In the genomic region with DNA sequence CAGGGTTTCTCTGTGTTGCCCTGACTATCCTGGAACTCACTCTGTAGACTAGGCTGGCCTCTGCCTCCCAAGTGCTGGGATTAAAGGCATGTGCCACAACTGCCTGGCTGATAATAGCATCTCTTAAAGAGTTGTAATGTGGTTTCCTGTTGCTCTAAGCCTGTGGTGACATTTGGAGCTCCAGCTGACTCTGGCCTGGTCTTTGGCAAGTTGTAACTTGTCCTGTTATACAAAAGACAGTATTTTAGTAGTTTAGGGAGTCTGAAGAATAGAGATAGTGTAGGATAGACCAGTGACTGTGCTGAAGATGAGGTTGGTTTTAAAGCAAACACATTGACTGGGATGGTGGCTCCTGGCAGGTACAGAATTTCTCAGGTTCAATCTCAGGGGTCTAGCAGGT, we compare ENCODE assay signal across 22 mouse cellular contexts. TPM values are rescaled to one million over a fixed set of nuclear protein-coding genes. Genes with fewer than 3 reads are reported as not detected.
DNase-seq lines count a peak whose midpoint lies in the region; ATAC-seq lines count a peak whose summit lies in the region.
"Had no signal": no experiment of that assay in that cellular context is flagged by ENCODE, and none has a peak within 500 bp of the region (broad histone marks: within the 10 kb centered on the region; RNA-seq: fewer than 3 reads in every experiment).

No protein-coding gene starts in this region.

- 0 out of 2 replicates have a peak, but pooled peaks cover 6% of the 10 kb centered on the region for H3K36me3 ChIP-seq in liver, embryonic 15.5 days (replicated peaks)
- no peaks in the 10 kb centered on the region for H3K36me3 ChIP-seq in liver, embryonic 11.5 days (ENCODE audit: control insufficient read depth, insufficient read depth, low read length)
- H3K36me3 ChIP-seq: forebrain, embryonic 15.5 days had no signal

- no peak overlapping the region for H3K9ac ChIP-seq in liver, embryonic 15.5 days
- H3K9ac ChIP-seq in liver, embryonic 11.5 days (ENCODE audit: low read depth, low read length), result no peak overlapping the region
- H3K9ac ChIP-seq: embryonic facial prominence, embryonic 12.5 days; forebrain, embryonic 13.5 days; forebrain, embryonic 15.5 days; forebrain, postnatal 0 days had no signal

- no peak overlapping the region for H3K4me3 ChIP-seq in liver, embryonic 15.5 days (replicated peaks)
- no peak overlapping the region for H3K4me3 ChIP-seq in liver, embryonic 11.5 days (ENCODE audit: low read depth, low read length)
- H3K4me3 ChIP-seq: embryonic facial prominence, embryonic 10.5 days; embryonic facial prominence, embryonic 12.5 days; forebrain, embryonic 13.5 days; forebrain, embryonic 15.5 days had no signal

- H3K27ac ChIP-seq in liver, embryonic 15.5 days (replicated peaks), result 0 out of 2 replicates have a peak overlapping the region, but pooled peaks have one; percentile 3
- no peak overlapping the region for H3K27ac ChIP-seq in liver, embryonic 11.5 days (ENCODE audit: low read depth, low read length)
- H3K27ac ChIP-seq: embryonic facial prominence, embryonic 10.5 days; embryonic facial prominence, embryonic 12.5 days; forebrain, embryonic 13.5 days; forebrain, embryonic 15.5 days had no signal

- H3K4me2 ChIP-seq in liver, embryonic 15.5 days, result no peak overlapping the region
- no peak overlapping the region for H3K4me2 ChIP-seq in liver, embryonic 11.5 days
- H3K4me2 ChIP-seq: embryonic facial prominence, embryonic 12.5 days; forebrain, embryonic 13.5 days; forebrain, embryonic 15.5 days had no signal

- no peak for ATAC-seq in liver, embryonic 15.5 days (ENCODE audit: insufficient read depth)
- ATAC-seq in liver, embryonic 11.5 days (replicated peaks; ENCODE audit: low FRiP score), result no peak
- ATAC-seq in common myeloid progenitor, adult 5-6 weeks (replicated peaks; ENCODE audit: low read depth, poor library complexity, severe bottlenecking), result peak; percentile 50; the same call in 1 of the 2 replicates
- ATAC-seq: activated CD4-positive, CD25-positive, alpha-beta regulatory T cell, adult 4 months; forebrain, embryonic 13.5 days; forebrain, embryonic 15.5 days; forebrain, postnatal 0 days; Patski had no signal

- no peaks in the 10 kb centered on the region; the same call in 1 of the 2 replicates for H3K4me1 ChIP-seq in liver, embryonic 15.5 days (replicated peaks)
- H3K4me1 ChIP-seq in liver, embryonic 11.5 days (replicated peaks; ENCODE audit: control insufficient read depth, insufficient read depth, low read length), result no peaks in the 10 kb centered on the region
- H3K4me1 ChIP-seq: embryonic facial prominence, embryonic 10.5 days; embryonic facial prominence, embryonic 12.5 days; forebrain, embryonic 13.5 days; forebrain, embryonic 15.5 days had no signal

- H3K9me3 ChIP-seq in liver, embryonic 15.5 days (replicated peaks), result no peaks in the 10 kb centered on the region
- no peaks in the 10 kb centered on the region for H3K9me3 ChIP-seq in liver, embryonic 11.5 days (ENCODE audit: control insufficient read depth, low read length)
- H3K9me3 ChIP-seq: embryonic facial prominence, embryonic 10.5 days; embryonic facial prominence, embryonic 12.5 days; forebrain, embryonic 13.5 days; forebrain, embryonic 15.5 days had no signal

- H3K27me3 ChIP-seq in liver, embryonic 15.5 days, result no peaks in the 10 kb centered on the region
- H3K27me3 ChIP-seq in liver, embryonic 11.5 days (replicated peaks; ENCODE audit: control insufficient read depth, insufficient read depth, low read length), result no peaks in the 10 kb centered on the region
- H3K27me3 ChIP-seq: embryonic facial prominence, embryonic 12.5 days; forebrain, embryonic 13.5 days; forebrain, embryonic 15.5 days; Patski had no signal

- DNase-seq in heart, adult 11 months, result peak; percentile 59
- DNase-seq in heart, adult 9 months (ENCODE audit: low spot score in 2 of 2), result no peak
- DNase-seq in liver, embryonic 11.5 days (ENCODE audit: low spot score), result no peak
- peak; percentile 71 for DNase-seq in 416B (ENCODE audit: low read depth)
- DNase-seq in cerebellum, postnatal 10 days, result no peak
- DNase-seq: adrenal gland, adult 8-10 months; adrenal gland, postnatal 14 days; adrenal gland, postnatal 36 days; cerebellum, adult 11-12 months; cerebellum, adult 2 months; cerebellum, adult 9-10 months; cerebellum, postnatal 14 days; cerebellum, postnatal 36 days; forebrain, postnatal 0 days had no signal

RNA-seq across cellular contexts. Expression of a gene that starts 52.2 kb away (rescaled TPM):
- polyA plus RNA-seq in liver, embryonic 15.5 days (2015; fragmentation: Nextera tagmentation; extraction: Ambion mirVana), result 105 and 116 TPM in 2 replicates
- polyA plus RNA-seq in liver, embryonic 11.5 days (2014; fragmentation: Nextera tagmentation; extraction: Ambion mirVana), result 49.1 and 50.2 TPM in 2 replicates
- total RNA-seq in common myeloid progenitor, adult 5-6 weeks (2017), result 5.7 and 7.7 TPM in 2 replicates

Comparison
In these comparisons a context has a peak if more than half of its experiments do, and no peak if none do; other contexts are left out.
1. DNase-seq: peak in heart, adult 11 months (single experiment) and 416B (single experiment); none in heart, adult 9 months (0 of 2), liver, embryonic 11.5 days (single experiment) and cerebellum, postnatal 10 days (0 of 2).